Mouse (Mus musculus): ENCODE results near the gene Thra.
A peak's percentile ranks its signal among the peaks of the same experiment; 100 is the strongest.
"Not testable (repeated sequence)": the region's sequence is repeated elsewhere in the genome, so short reads cannot be mapped to it uniquely, and the experiment has no call there.

Thra gene

DNA sequence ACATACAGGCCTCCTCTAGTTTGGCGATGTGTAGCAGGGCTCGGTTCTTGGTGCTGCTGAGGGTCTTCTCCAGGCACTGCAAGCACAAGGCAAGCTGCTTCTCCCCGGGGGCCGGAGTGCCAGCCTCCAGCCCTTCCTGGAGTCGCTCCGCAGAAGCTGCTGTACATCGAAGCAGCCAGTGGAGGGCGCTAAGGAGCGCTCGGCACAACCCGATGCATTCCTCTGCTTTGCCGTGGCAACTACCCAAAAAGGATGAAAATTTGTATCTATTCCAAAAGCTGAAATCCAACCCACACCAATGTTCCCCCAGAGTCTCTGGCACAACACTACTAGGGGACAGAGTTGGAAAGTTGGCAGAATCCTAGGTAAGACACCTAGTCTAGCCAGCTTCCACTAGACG is 22.5 kb upstream of the Thra start:
- peak; percentile 96 for DNase-seq

DNA sequence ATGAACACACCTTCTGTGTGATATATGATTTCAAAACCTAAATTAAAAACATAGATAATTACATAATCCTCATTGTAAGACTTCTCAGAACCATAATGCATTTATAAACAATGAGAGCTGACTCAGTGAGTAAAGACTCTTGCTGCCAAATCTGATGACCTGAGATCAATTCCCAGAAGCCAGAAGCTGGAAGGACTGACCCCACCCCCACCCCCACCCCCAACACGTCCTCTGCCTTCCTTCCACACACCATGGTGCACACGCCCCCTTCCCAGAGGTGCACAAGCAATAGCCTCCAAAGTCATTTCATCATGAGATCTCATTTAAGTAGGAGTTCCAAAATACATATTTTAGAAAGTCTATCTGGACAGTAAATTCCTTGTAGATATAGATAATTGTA is 19.7 kb upstream of the Thra start:
- no peak for DNase-seq

DNA sequence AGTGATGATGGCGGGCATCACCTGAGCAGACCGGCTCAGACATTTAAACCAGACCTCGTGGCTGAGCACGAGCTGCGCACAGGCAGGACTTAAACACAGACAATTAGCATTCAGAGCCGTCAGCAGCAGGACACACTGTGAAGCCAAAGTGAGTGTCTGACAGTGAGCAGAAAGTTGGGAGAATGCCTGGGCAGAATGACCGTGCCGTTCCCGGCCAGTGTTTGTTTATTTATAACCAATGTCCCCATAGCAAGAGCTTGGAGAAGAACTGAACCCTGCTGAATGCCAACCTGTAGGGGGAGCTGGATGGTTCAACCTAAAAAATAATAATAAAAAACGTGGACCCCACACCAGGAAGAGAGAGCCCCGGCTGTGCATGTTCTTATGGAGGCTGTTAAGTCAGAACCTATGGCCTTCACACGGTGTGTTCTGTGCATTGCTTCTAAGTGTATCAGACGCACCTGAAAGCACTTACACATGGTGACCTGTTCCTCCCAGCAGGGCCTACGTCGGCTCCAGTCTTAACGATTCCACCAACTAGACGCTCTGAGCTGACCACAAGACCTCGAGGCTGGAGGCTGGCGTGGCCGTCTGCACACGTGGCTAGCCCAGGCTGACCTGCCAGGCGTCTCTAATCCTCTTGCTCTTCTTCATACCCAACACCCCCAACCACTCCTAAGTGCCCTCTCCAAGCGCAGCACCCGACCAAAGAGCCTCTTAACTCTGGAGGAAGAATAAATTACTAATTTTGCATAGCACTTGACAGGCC is 18.8 kb upstream of the Thra start:
- DNase-seq = peak; percentile 99

DNA sequence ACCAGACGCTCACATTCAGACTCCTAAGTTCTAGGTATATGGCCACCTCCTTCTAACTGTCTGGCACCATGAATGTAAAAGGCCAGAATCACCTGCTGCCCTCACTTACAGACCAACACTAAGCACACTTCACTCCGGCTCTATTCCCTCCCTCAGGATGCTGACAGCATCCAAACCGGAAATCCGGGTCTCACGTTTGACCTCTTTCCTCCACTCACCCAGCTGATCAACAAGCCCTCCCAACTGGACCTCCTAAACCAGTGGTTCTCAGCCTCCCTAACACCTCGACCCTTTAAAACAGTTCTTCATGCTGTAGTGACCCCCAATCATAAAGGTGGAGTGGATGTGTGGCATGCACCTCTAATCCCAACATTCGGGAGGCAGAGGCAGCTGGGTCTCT is 17.3 kb upstream of the Thra start:
- DNase-seq = peak; percentile 88

DNA sequence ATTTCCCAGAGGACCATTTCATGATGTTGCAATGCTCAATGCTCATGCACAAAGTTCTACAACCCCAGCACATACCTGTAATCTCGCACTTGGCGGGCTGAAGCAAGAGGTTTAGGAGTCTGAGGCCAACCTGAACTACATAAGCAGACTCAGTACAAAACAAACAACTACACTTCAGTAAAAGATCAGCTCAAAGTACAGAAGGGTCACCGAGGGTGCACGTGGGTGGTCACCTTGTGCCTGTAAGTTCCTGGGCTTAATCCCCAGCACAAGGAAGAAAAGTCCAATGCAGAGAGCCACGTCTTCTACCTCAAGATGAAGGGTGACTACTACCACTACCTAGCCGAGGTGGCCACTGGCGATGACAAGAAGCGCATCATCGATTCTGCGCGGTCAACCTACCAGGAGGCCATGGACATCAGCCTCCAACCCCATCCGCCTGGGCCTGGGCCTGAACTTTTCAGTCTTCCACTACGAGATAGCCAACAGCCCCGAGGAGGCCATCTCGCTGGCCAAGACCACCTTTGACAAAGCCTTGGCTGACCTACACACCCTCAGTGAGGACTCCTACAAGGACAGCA is 14.4 kb upstream of the Thra start:
- DNase-seq = peak; percentile 90

DNA sequence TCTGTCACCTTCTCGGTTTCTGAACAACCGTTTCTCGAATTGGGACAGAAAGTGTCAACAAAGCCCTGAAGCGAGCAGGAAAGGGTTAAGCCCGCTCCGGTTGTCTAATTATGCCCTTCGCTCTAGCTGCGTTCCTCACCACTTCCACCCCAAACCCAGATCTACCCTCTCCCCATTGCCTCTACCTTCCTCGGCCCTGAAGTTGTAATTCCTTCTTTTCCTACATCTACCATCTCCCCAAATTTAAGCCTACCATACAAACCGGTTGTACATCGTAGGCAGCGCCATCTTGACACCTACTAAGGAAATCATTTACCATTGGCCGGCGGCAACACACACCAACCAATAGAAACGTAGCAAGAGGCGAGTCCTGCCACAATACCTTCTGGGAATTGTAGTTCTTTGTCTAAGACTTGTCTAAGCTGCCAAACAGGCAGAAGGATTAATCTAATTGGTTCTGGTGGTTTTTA is 11.3 kb upstream of the Thra start, which contains the start of gene Med24:
TSS of gene Med24 (minus strand) at position 317 of the 470 bp plus-strand sequence.
- DNase-seq = peak; percentile 100

DNA sequence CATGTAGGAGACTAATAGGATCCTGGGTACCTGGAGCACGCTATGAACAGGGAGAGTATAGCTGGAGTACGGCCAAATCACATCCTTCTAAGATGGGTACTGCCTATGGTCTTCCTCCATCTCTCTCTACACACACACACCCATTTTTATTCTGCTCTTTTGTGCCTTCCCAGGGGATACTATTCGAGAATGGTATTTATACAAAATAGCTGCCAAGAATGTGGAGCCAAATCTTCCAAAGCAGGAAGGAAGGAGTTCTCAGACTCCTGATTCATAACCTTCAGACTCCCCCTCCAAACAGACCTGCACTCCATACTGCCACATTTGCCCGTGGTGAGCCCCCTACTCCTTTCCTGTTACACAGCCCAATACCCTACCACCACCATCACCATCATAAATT is 9.7 kb upstream of the Thra start:
- DNase-seq = no peak

DNA sequence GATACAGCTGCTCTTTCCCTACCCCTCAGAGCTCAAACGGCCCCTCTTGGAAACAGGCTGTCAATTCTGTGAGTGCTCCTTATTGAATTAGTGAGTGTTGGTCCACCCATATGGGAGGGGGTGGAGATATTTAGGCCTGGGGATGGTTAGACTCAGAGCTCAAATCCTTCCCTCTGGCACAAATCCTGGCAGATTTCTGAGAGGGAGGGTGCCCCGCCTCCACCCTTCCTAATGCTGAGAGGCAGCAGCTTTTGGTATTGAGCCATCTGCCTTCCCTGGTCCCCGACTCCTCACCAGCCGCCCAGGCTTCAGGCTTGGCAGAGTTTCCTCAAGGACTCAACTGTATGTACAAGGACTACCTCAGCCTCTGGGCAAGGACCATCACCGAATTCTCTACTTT is 9.3 kb upstream of the Thra start:
- peak; percentile 92 for DNase-seq

DNA sequence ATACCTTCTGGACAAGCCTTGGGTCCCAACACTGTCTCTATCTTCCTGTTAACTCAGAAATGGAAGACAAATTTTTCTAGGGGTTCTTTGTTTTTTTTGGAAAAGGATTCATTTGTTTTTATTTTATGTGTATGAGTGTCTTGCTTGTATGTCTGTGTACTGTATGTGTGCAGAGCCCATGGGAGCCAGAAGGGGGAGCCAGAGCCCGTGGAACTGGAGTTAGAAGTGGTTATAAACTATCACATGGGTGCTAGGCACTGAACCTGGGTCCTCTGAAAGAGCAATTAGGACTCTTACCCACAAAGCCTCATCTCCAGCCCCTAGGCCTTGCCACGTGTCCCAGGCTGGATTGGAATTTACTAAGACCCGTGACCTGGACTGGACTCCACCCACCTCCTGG is 6.4 kb upstream of the Thra start:
- no peak for DNase-seq

DNA sequence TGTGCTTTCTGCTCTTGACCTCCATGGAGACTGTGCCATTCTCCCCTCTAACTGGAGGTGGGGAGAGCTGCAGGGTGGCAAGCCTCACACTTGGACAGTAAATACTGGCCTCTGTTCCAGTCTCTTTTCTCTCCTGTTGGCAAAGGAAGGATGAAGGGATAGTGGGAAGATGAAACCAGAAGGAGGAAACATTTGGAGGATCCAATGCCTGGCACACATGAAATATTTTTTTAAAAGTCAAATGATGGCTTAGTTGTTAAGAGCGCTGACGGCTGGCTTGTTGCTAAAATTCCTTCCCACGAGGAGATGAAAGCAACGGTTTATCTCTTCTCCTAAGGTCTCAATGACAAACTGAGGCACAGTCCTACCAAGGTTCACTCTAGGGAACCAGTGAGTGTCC is 5.3 kb upstream of the Thra start:
- no peak for DNase-seq

DNA sequence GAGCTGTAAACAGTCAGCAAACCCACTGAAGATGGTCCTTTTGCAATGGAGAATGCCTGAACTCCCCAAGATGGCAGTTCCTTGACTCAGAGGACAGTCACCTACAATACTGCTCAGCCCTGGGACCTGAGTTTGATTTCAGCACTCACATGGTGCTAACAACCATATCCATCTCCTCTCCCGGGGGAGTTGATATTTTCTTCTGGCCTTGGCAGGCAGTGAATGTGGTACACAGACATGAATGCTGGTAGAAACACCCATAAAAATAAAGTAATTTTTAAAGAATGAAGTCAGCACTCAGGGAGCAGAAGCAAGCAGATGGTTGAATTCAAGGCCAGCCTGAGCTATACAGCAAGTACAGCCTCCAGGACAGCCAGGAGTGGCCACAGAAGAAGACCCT is 4.3 kb upstream of the Thra start:
- peak; percentile 85 for DNase-seq

DNA sequence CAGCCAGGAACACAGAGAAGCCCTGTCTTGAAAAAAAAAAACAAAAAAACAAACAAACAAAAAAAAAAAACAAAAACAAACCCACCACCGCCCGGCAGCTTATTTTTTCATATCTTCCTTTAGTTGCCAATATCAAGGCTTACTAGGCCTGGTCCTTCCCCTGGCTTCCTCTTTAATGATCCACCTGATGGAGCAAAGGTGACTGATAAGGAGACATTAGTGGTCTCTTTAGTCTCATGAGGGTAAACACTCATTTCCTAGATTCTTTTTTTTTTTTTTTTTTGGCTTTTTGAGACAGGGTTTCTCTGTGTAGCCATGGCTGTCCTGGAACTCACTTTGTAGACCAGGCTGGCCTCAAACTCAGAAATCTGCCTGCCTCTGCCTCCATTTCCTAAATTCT is 3.2 kb upstream of the Thra start:
- DNase-seq = not testable (repeated sequence)

DNA sequence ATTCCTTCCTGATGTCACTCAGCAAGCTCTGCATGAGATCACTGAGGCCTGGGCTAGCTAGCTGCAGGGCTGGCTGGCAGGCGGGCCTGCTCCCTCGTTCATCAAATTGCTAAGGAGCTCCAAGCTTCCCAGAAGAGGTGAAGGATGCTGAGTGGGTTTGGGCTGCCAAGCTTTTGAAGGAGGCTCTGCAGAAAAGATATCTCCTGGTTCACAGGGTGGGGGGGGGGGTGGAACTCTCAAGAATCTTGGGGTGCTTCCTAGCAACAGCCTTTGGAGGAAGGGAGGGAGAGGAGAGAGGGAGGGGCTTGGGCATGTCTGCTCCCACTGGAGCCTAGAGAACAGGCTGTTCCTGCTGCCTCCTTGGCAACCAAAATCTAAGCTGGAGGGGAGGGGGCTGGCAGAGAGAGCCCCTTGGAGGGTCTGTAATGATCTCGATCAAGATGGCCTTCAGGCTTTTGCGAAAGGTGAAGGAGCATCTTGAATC is 2.0 kb upstream of the Thra start:
- DNase-seq = peak; percentile 96

DNA sequence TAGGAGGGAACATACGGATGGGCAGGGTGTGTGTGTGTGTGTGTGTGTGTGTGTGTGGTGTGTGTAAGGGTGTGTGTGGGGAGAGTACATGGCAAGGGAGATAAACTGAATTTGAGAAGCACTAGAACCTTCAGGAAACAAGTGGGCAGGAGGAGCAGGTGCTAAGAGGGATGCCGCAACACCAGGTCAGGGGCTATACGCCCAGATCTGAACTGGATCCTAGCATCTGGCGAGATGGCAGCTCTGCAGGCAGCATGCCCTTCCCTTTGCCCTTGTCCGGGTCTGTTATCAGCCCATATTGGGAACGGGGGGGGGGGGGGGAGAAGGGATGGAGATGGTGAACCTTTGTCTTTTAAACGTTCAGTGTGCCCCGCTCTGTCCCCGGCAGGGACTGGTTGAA is 1.5 kb upstream of the Thra start:
- DNase-seq = peak; percentile 93

DNA sequence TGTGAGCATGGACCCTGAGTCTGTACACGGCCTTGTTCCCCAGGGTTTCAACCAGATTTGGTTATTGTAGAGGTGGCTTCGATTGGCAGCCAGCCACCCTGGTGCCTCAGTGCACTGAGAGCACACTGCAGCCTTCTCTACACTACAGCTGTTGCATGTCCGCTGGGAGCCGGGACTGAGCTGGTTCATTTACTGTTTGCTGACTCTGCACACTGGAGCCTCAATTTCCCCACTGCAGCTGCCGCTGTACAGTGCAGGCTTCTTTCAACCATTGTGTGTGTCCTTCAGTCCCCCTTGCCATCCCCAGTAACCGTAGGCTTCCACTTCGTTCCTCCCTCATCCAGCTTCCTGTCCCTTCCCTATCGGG is 429 bp upstream of the Thra start:
- no peak for DNase-seq

DNA sequence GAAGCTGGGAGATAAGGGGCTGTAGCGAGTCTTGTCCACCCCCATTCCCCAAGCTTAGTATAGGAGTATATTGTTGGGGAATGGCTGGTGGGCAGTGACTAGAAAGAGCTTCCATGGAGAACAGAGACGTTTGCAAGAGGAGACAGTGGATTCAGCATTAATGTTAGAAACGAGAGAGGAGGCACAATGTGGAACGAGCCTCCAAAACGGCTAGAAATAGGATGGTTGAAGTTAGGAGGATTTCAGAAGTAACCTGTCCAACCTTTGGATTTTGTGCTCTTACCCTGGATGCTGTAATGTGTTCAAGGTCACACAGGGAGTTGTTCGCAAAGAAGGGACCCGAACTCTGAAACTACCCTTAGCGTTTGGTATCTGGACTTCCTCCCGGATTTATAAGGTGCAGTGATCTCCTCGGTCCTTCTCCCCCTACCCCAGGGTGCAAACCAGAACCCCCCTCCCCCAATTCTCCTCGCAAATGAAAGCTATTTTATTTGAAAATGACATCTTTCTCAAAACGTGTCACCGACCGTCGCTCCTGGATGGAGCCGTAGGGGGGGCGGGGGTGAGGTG is 698 bp downstream of the Thra start:
- no peak for DNase-seq

DNA sequence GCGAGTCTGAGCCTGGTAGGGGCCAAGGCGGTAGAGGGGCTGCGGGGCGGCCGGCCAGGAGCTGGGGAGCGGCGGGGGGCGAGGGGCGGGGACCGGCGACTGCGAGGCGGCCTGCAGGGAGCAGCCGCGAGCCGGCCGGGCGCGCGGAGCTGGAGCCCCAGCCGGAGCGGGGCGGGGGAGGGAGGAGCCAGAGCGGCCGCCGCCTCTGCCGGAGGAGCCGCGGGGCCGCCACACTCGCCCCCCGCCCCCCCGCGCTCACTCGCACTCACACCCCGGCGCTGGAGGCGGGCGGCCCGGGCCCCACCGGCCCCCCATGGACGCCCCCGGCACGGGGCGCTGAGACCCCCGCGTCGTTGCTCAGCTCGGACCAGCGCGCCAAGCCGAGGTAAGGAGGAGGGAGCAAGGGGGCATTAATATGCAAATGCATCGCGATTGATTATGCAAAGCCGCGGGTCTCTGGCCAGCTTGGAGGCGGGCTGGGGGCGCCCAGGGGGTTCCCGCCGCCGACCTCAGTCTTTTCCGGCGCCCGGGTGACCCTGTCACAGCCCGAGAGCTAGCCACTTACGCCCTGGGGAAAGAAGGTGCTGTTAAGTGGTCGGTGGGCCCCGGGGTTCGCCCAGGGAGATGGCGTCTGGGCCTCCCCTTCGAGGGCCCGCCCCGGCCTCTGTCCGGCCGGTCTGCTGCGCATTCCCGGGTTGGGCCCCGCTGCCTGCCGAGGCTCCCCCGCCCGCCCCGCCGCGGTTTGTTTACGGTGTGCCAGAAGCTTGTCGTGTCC is 1.4 kb downstream of the Thra start:
- DNase-seq = peak; percentile 98

DNA sequence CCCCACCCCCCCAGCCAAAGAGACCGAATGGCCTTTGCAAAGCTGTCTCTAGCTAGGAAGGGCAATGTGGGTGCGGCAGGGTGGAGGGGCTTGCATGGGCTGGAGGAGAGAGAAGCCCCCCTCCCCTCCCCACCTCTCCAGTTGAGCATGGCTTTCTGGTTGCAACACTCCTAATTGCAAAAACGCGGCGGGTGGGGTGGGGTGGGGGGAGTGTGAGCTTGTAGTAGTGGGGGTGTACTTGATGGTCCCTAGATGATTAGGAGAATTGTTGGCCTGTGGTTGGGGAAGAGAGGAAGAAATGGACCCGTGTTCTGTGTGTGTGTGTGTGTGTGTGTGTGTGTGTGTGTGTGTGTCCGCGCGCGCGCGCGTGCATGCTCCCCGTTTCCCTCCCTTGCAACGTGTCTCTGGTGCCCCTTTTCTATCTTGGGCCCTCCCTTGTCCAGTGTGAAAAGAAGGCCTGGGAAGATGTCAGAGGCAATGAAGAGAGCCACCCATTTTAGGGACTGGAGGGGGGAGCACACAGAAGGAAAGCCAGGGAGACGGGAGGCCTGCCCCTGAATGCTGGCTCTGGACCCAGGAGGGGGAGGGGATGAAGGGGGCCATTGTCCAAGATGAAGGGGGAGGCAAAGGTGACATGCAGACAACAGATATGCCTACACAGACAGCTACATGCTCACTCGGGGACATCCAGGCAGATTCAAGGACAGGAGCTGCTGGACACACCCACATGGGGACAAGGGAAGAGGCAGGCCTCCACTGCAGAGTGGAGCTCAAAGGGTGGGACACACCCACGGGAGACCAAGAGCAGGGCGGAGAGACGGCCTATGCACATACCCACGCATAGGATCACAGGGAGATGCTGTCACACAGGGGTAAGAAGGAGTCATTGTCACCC is 2.2 kb downstream of the Thra start:
- DNase-seq = peak; percentile 98

DNA sequence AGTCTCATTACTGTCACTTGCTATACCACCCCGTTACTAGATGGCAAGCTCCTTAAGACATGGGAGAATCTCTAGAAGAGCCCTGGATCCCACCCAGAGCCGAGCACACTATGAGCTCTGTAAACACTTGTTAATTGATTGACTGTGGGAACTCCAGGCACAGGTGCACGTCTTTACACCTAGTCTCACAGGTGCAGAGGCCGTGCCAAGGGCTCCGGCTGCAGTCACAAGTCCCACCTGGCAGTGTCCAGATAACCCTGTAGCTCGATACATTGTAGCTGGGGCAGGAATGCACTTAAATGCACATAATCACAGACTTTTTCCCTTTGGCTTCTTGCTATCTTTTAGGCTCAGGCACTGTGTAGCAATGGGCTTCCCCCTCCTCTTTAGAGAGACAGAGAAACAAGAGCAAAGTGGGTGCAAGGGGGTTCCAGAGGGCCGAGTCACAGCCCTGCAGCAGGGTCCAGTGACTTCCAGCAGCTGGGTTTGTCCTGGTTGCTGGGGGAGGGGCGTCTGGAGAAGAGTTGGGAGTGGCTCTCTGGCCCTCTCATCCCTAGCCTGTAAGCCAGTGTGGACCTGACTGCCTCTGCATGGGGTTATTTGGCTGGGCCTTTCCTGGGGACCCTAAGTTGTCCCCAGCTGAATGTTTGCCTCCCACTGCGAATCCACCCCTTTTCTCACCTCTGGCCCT is 3.4 kb downstream of the Thra start:
- peak; percentile 98 for DNase-seq

DNA sequence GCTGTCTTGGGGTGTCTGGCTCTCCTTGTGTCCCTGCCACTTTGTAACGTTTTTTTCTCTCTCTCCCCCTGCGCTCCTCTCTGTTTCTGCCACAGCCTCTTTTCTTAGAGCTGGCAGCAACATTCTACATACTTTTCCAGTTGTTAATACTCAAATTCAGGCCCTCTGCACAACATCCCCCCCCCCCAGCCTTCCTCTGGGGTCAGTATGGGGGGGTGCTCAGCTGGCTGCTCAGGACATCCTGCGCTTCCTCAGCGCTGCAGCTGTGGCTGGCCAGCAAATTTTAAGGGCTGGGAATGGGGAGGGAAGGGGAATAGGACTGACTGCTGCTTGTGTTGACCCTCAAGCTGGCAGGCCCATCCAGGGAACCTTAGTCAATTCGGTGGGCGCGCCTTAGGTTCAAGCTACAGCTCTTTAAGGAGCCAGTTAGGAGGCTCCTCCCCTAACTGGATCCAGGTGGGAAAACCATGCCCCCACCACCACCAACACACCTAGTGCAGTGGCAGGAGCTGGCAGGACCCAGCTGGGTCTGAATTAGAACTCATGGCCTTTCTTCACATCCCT is 4.1 kb downstream of the Thra start:
- DNase-seq = peak; percentile 97

All from heart, adult 11 months (tissue).